Mouse (Mus musculus): ENCODE data around the gene Cbx2. TPM values are rescaled to one million over a fixed set of nuclear protein-coding genes. Genes with fewer than 3 reads are reported as not detected.

The Cbx2 gene
- polyA plus RNA-seq, 1 experiment from 2014 or later: 65.0 TPM

DNA sequence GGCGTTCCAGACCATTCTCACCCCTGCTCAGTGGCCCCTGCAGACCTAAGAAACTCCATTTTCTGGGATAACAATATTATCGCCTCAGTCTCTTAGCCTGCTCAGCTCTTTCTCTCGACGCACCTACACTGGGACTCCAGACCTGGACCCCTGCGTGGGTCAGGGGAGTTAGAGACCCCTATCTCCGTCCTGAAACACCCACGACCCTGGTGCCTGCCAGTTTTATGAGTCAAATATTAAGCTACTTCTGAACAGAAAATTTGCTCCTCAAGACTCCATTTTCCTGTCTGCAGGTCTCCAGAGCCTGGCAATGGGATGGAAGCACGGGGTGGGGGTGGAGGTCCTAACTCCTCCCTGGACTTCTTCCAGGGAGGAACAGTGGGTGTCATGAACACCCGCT, 34.5 kb downstream of the Cbx2 start:
- Histone ChIP-seq H3K9me3 (ENCODE audit: control insufficient read depth, low read length) (no peaks in the 10 kb centered on the region), H3K9ac (ENCODE audit: low read length) (peak overlapping the region; percentile 95), H3K4me3 (ENCODE audit: low read depth, low read length) (peak overlapping the region; percentile 44), H3K36me3 (ENCODE audit: control insufficient read depth, insufficient read depth, low read length) (no peaks in the 10 kb centered on the region), H3K27ac (ENCODE audit: low read depth, low read length) (no peak overlapping the region), H3K4me2 (ENCODE audit: low read depth) (peak overlapping the region; percentile 92), H3K27me3 (ENCODE audit: control insufficient read depth, insufficient read depth, low read length) (peaks cover 81% of the 10 kb centered on the region), H3K4me1 (ENCODE audit: control insufficient read depth, insufficient read depth, low read length) (peaks cover 36% of the 10 kb centered on the region)
- 4% methylated on average over 9 of the region's 9 CpGs for WGBS
- DNase-seq (ENCODE audit: low spot score) (no peak), ATAC-seq (ENCODE audit: insufficient read depth, low FRiP score, low TSS enrichment) (no peak)

DNA sequence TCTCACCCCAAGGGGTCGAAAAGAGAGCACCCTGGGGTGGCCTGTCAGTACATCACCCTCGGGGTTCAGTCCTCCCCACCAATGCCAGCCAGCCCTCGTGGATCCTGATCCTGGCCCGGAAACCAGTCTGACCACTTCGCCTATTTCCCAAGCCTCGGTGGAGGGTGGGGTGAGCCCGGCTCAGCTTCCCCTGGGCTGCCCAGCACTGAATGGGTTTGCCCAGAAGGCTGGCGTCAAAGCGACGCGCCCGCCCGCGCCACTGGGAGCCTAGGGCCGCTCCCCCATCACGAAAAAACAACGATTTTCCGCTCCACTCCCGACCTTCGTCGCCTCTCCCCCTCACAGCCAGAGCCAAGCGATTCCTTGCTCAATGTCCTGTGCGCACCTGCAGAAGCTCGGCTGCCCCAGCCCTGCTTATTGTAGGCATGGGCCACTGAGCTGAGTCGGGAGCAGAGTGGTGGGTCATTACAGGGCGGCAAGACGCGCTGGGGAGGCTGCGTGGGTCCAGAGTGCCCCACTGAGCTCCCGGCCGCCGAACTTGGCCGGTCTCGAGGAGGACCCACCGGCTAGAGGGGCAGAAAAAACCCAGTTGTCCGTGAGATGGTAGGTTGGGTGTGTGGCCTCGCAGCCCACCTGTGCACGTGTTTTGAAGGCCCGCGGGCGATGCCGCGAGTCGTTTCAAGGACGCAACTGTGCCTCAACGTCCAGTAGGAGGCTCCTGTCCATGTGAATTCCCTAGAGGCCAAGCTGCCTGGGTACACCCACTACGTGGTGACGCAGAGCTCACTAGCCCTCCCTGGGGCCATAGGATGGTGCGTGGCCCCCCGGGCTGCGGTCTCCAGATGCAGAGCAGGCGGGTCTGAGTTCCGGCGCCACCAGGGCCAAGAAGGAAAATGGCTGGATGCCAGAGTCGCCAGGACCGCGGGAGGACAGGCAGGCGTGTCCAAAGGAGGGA, 35.6 kb downstream of the Cbx2 start:
- Histone ChIP-seq H3K4me1 (ENCODE audit: control insufficient read depth, insufficient read depth, low read length) (peaks cover 28% of the 10 kb centered on the region), H3K4me3 (ENCODE audit: low read depth, low read length) (peak overlapping the region; percentile 11), H3K9me3 (ENCODE audit: control insufficient read depth, low read length) (no peaks in the 10 kb centered on the region), H3K27me3 (ENCODE audit: control insufficient read depth, insufficient read depth, low read length) (peaks cover 78% of the 10 kb centered on the region), H3K36me3 (ENCODE audit: control insufficient read depth, insufficient read depth, low read length) (no peaks in the 10 kb centered on the region), H3K4me2 (ENCODE audit: low read depth) (peak overlapping the region; percentile 92; the same call in 1 of the 2 replicates), H3K27ac (ENCODE audit: low read depth, low read length) (no peak overlapping the region), H3K9ac (ENCODE audit: low read length) (peak overlapping the region; percentile 10; the same call in 1 of the 2 replicates)
- no peak for ATAC-seq (ENCODE audit: insufficient read depth, low FRiP score, low TSS enrichment)
- DNase-seq (ENCODE audit: low spot score): peak; percentile 45
- WGBS: 2% methylated on average over 58 of the region's 58 CpGs

DNA sequence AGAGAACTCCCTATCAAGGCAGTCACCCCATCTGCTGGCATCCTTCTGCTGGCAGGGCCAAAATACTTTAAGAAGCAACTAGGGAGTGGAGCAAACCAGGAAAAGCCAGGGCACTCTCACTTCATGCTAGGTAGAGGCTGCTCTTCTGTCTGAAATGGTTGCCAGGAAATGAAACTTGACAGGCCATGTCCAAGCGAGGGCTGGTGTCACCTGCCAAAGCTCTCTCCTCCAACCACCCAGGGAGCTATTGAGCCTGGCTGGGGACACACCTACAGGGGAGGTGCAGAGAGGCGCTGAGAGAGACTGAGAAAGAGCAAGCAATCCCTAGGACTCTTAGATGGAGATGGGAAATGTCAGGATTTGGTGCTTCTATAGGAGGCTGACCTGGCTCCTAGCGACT, 36.5 kb downstream of the Cbx2 start:
- no peaks in the 10 kb centered on the region for H3K9me3 ChIP-seq (ENCODE audit: control insufficient read depth, low read length)
- DNase-seq (ENCODE audit: low spot score) (no peak), ATAC-seq (ENCODE audit: insufficient read depth, low FRiP score, low TSS enrichment) (no peak)
- WGBS: 8% methylated on average over 3 of the region's 3 CpGs
- no peak overlapping the region for H3K27ac ChIP-seq (ENCODE audit: low read depth, low read length)
- H3K36me3 ChIP-seq (ENCODE audit: control insufficient read depth, insufficient read depth, low read length): no peaks in the 10 kb centered on the region
- H3K27me3 ChIP-seq (ENCODE audit: control insufficient read depth, insufficient read depth, low read length): peaks cover 71% of the 10 kb centered on the region
- no peak overlapping the region for H3K4me2 ChIP-seq (ENCODE audit: low read depth)
- peaks cover 21% of the 10 kb centered on the region for H3K4me1 ChIP-seq (ENCODE audit: control insufficient read depth, insufficient read depth, low read length)
- no peak overlapping the region for H3K4me3 ChIP-seq (ENCODE audit: low read depth, low read length)
- no peak overlapping the region for H3K9ac ChIP-seq (ENCODE audit: low read length)

DNA sequence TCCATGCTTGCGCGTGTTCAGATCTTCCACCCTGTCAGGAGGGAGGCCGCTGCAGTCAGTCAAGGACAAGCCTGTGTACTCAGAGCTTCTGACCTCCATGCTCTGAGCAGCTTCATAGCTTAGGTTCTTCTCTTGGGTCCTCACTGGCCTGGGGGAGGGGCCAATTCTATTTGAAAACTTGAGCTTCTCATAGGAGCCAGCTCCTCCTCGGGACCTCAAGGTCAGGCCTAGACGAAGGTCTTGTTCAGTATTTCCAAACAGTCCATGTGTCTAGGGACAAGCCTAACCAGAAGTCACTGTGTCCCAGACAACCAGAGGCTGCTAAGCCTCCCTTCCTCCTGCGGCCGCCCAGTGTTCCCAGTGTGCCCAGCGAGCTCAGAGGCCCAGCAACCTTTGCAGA, 44.1 kb downstream of the Cbx2 start:
- H3K4me2 ChIP-seq (ENCODE audit: low read depth): no peak overlapping the region
- H3K9me3 ChIP-seq (ENCODE audit: control insufficient read depth, low read length): no peaks in the 10 kb centered on the region
- peaks cover 8% of the 10 kb centered on the region for H3K27me3 ChIP-seq (ENCODE audit: control insufficient read depth, insufficient read depth, low read length)
- no peak overlapping the region for H3K27ac ChIP-seq (ENCODE audit: low read depth, low read length)
- ATAC-seq (ENCODE audit: insufficient read depth, low FRiP score, low TSS enrichment): no peak
- no peak for DNase-seq (ENCODE audit: low spot score)
- no peak overlapping the region for H3K4me3 ChIP-seq (ENCODE audit: low read depth, low read length)
- H3K36me3 ChIP-seq (ENCODE audit: control insufficient read depth, insufficient read depth, low read length): no peaks in the 10 kb centered on the region
- H3K9ac ChIP-seq (ENCODE audit: low read length): no peak overlapping the region
- WGBS: 85% methylated on average over 8 of the region's 8 CpGs
- H3K4me1 ChIP-seq (ENCODE audit: control insufficient read depth, insufficient read depth, low read length): no peaks in the 10 kb centered on the region

DNA sequence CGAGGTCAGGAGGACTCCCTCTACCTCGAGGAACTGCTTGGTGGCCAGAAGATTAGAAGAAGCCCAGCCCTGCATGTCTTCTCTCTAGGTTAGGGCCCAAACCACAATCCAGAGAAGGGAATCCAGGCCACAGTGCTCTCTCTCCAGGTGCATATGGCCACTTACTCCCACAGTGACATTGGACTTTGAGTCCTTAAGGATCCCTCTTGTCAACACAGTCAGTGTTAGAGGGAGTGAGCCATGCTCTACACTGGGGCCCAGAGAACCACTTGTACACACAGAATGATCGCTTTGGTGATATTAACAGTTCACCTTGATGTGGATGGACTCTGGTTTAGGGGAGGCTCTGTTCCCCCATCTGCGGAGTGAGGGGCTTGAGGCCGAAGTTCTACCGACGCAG, 49.5 kb downstream of the Cbx2 start:
- DNase-seq (ENCODE audit: low spot score) (no peak), ATAC-seq (ENCODE audit: insufficient read depth, low FRiP score, low TSS enrichment) (no peak)
- Histone ChIP-seq H3K4me1 (ENCODE audit: control insufficient read depth, insufficient read depth, low read length) (no peaks in the 10 kb centered on the region), H3K27ac (ENCODE audit: low read depth, low read length) (no peak overlapping the region), H3K36me3 (ENCODE audit: control insufficient read depth, insufficient read depth, low read length) (no peaks in the 10 kb centered on the region), H3K4me3 (ENCODE audit: low read depth, low read length) (no peak overlapping the region), H3K4me2 (ENCODE audit: low read depth) (no peak overlapping the region), H3K9ac (ENCODE audit: low read length) (no peak overlapping the region), H3K9me3 (ENCODE audit: control insufficient read depth, low read length) (no peaks in the 10 kb centered on the region), H3K27me3 (ENCODE audit: control insufficient read depth, insufficient read depth, low read length) (peaks cover 5% of the 10 kb centered on the region; the same call in 1 of the 2 replicates)
- WGBS: 87% methylated on average over 7 of the region's 7 CpGs

DNA sequence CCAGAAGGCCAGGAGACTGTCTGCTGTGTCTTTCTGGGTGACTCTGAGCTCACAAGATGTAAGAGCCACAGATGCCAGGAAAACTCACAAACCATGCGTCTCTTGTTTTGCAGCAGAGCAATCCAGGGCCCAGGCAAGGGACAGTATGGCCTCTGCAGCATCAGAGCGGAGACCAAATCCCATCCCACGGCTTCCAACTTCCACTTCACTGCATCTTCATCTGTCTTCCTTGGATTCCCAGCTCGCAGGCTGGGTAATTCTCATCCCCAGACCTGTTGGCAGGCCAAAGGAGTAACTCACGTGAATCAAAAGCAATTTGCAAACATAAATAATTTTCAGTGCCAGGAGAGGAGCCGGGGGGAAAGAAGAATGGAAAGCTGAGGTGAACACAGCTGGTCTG, 50.2 kb downstream of the Cbx2 start:
- no peak overlapping the region for H3K9ac ChIP-seq (ENCODE audit: low read length)
- 70% methylated on average over 6 of the region's 6 CpGs for WGBS
- no peaks in the 10 kb centered on the region for H3K36me3 ChIP-seq (ENCODE audit: control insufficient read depth, insufficient read depth, low read length)
- peaks cover 5% of the 10 kb centered on the region; the same call in 1 of the 2 replicates for H3K27me3 ChIP-seq (ENCODE audit: control insufficient read depth, insufficient read depth, low read length)
- H3K4me1 ChIP-seq (ENCODE audit: control insufficient read depth, insufficient read depth, low read length): no peaks in the 10 kb centered on the region
- no peak overlapping the region for H3K4me3 ChIP-seq (ENCODE audit: low read depth, low read length)
- H3K9me3 ChIP-seq (ENCODE audit: control insufficient read depth, low read length): no peaks in the 10 kb centered on the region
- H3K27ac ChIP-seq (ENCODE audit: low read depth, low read length): no peak overlapping the region
- ATAC-seq (ENCODE audit: insufficient read depth, low FRiP score, low TSS enrichment) (no peak), DNase-seq (ENCODE audit: low spot score) (no peak)
- H3K4me2 ChIP-seq (ENCODE audit: low read depth): no peak overlapping the region

DNA sequence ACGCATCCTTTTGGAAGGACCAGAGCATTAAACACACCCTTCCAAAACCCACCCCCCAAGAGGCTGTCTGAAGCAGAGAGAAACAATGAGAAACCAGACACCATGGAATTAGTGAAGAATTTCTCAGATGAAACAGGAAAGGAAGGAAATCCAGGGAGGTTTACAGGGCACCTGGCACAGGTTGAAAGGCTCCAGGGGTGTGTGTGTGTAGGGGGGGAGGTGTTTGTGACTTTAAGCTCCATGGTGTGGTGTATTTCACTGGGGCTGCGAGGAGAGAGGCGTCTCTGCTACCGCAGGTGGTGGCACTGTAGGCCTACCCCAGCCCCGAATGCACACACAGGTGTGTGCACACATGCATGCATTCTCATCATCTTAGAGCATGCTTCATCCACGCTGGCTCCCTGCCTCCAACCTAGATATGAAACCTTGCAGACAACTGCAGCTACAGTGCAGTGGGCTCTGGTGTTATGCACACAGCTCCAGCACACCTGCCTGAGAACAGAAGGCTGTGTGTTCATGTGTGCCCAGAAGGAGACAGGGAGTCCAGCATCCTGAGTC, 51.2 kb downstream of the Cbx2 start:
- Histone ChIP-seq H3K9me3 (ENCODE audit: control insufficient read depth, low read length) (no peaks in the 10 kb centered on the region), H3K27ac (ENCODE audit: low read depth, low read length) (no peak overlapping the region), H3K4me2 (ENCODE audit: low read depth) (no peak overlapping the region), H3K4me3 (ENCODE audit: low read depth, low read length) (no peak overlapping the region), H3K4me1 (ENCODE audit: control insufficient read depth, insufficient read depth, low read length) (peaks cover 4% of the 10 kb centered on the region), H3K36me3 (ENCODE audit: control insufficient read depth, insufficient read depth, low read length) (no peaks in the 10 kb centered on the region), H3K9ac (ENCODE audit: low read length) (no peak overlapping the region), H3K27me3 (ENCODE audit: control insufficient read depth, insufficient read depth, low read length) (peaks cover 8% of the 10 kb centered on the region)
- 74% methylated on average over 6 of the region's 6 CpGs for WGBS
- no peak for ATAC-seq (ENCODE audit: insufficient read depth, low FRiP score, low TSS enrichment)
- DNase-seq (ENCODE audit: low spot score): no peak

DNA sequence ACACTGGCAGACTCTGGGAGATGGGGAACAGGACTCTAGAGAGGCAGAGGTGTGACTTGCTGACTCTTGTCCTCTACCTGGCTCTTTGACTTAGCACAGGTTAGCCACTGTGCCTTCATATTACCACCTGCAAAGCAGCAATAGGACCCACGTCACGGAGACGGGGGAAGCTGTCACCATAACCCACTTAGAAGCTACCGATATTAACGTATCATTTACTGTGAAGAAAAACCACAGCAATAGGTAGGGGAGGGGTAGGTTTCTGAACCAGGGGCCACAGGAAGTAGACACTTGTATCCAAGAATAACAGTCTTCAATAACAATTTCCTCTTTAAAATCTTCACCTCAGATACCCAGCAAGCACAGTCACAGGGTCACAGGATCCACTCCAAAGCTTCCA, 53.0 kb downstream of the Cbx2 start:
- 91% methylated on average over 5 of the region's 5 CpGs for WGBS
- ATAC-seq (ENCODE audit: insufficient read depth, low FRiP score, low TSS enrichment) (no peak), DNase-seq (ENCODE audit: low spot score) (no peak)
- Histone ChIP-seq H3K4me3 (ENCODE audit: low read depth, low read length) (no peak overlapping the region), H3K9me3 (ENCODE audit: control insufficient read depth, low read length) (no peaks in the 10 kb centered on the region), H3K27ac (ENCODE audit: low read depth, low read length) (no peak overlapping the region), H3K36me3 (ENCODE audit: control insufficient read depth, insufficient read depth, low read length) (0 out of 2 replicates have a peak, but pooled peaks cover 2% of the 10 kb centered on the region), H3K4me2 (ENCODE audit: low read depth) (no peak overlapping the region), H3K9ac (ENCODE audit: low read length) (no peak overlapping the region), H3K27me3 (ENCODE audit: control insufficient read depth, insufficient read depth, low read length) (peaks cover 26% of the 10 kb centered on the region), H3K4me1 (ENCODE audit: control insufficient read depth, insufficient read depth, low read length) (peaks cover 13% of the 10 kb centered on the region)

Measured in neural tube, embryonic 11.5 days (tissue).